ENCODE assay signal across 9 mouse cellular contexts in the genomic region with DNA sequence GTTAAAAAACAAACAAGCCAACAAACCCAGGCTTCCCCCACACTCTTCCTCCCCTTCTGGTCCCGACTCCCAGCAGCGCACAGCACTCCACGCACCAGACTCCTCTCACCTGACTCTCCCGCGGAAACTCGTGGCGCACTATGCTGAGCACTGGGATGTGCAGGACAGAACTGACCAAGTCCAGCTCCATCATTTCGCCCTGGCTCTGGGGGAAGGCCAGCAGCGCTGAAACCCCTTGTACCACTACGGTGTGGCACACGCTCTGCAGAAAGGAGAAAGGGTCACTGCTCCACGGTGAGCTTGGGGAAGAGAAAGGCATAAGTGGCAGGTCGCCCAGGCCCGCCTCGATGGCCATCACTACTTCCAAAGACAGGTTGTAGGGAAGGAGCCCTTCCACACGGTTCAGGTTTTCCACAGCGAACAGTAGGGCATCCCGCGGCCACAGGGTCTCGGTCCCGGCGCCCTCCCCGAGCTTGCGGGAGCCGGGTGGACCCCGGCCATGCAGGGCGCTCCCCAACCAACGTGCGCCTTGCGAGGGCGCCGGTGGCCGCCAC. TPM values are rescaled to one million over a fixed set of nuclear protein-coding genes. Genes with fewer than 3 reads are reported as not detected.
DNase-seq lines count a peak whose midpoint lies in the region; ATAC-seq lines count a peak whose summit lies in the region.
"Had no signal": no experiment of that assay in that cellular context is flagged by ENCODE, and none has a peak within 500 bp of the region (broad histone marks: within the 10 kb centered on the region; RNA-seq: fewer than 3 reads in every experiment).

No protein-coding gene starts in this region.

- peak overlapping the region; percentile 44; the same call in 1 of the 2 replicates for H3K4me3 ChIP-seq in liver, embryonic 12.5 days

- H3K36me3 ChIP-seq in liver, embryonic 12.5 days, result no peaks in the 10 kb centered on the region

- no peaks in the 10 kb centered on the region for H3K4me1 ChIP-seq in liver, embryonic 12.5 days

- ATAC-seq in liver, embryonic 12.5 days, result no peak
- no peak for ATAC-seq in granulocyte monocyte progenitor cell, adult 5-6 weeks (replicated peaks; ENCODE audit: poor library complexity, severe bottlenecking)

- H3K27ac ChIP-seq in liver, embryonic 12.5 days, result no peak overlapping the region
- H3K27ac ChIP-seq: macrophage had no signal

- DNase-seq in adrenal gland, postnatal 14 days, result peak; percentile 5
- no peak for DNase-seq in adrenal gland, adult 8-10 months
- no peak for DNase-seq in liver
- DNase-seq in layer of hippocampus, postnatal 14 days (ENCODE audit: low spot score in 2 of 2), result peak; percentile 15 to 16
- DNase-seq in retina, embryonic 14.5 days (ENCODE audit: low spot score), result peak; percentile 25
- DNase-seq in kidney, adult 9 months, result no peak

- 4% methylated on average over 33 of the region's 33 CpGs for WGBS in liver, embryonic 12.5 days (ENCODE audit: insufficient replicate concordance)

- H3K27me3 ChIP-seq in liver, embryonic 12.5 days (replicated peaks), result peaks cover 50% of the 10 kb centered on the region

- H3K9ac ChIP-seq in liver, embryonic 12.5 days, result no peak overlapping the region

- H3K9me3 ChIP-seq in liver, embryonic 12.5 days (replicated peaks), result no peaks in the 10 kb centered on the region

- peak overlapping the region; percentile 62 for H3K4me2 ChIP-seq in liver, embryonic 12.5 days

RNA-seq across cellular contexts. Expression of a gene that starts 1.2 kb away (rescaled TPM):
- 0.22 and 0.45 TPM in 2 replicates for total RNA-seq in adrenal gland, postnatal 14 days (2021)
- under 1 TPM; 0.42 to 0.78 (median 0.60) TPM for total RNA-seq in adrenal gland, adult 8-10 months (2022)
- 0.11 and 0.23 TPM in 2 replicates for polyA plus RNA-seq in liver, embryonic 12.5 days (2016; fragmentation: Nextera tagmentation; extraction: Ambion mirVana)
- total RNA-seq in layer of hippocampus, postnatal 14 days (2021), result 10 to 100 TPM; 45.9 to 47.8 TPM
- not detected in 2 replicates for total RNA-seq in granulocyte monocyte progenitor cell, adult 5-6 weeks (2014; fragmentation: Nextera tagmentation)
- under 0.01 TPM in 1 of 2 replicates, not detected in the other for total RNA-seq in granulocyte monocyte progenitor cell, adult 5-6 weeks (2017)
- polyA plus RNA-seq: macrophage had no signal

Comparison
In these comparisons a context has a peak if more than half of its experiments do, and no peak if none do; other contexts are left out.
1. DNase-seq: peak in adrenal gland, postnatal 14 days (single experiment), layer of hippocampus, postnatal 14 days (2 of 2) and retina, embryonic 14.5 days (single experiment); none in adrenal gland, adult 8-10 months (single experiment), liver (single experiment) and kidney, adult 9 months (single experiment).
2. RNA of a gene that starts 1.2 kb away (total RNA-seq): 45.9 to 47.8 TPM in layer of hippocampus, postnatal 14 days; 0.42 to 0.78 TPM in adrenal gland, adult 8-10 months, 0.22 to 0.45 TPM in adrenal gland, postnatal 14 days and under 0.01 TPM in granulocyte monocyte progenitor cell, adult 5-6 weeks; every median in the first group is over 10 times any median in the second.